Mouse (Mus musculus) limb, embryonic 15.5 days (tissue): Measurements from ENCODE around the gene Dcxr. TPM values are rescaled to one million over a fixed set of nuclear protein-coding genes. Genes with fewer than 3 reads are reported as not detected.

ENCODE experiments used
- ATAC-seq: fragments of 200-750 bp; cut with Nextera tagmentation; 2 replicates; pipeline ENCODE4 v1.8.0; 2017; ENCODE audit warnings: low read depth, moderate TSS enrichment; ENCODE audit not compliant: insufficient number of reproducible peaks, low FRiP score, low TSS enrichment
- H3K27ac ChIP-seq: fragments of 300-500 bp; sonication (generic); 2 replicates; pipeline ENCODE4 v1.5.1; 2015; ENCODE audit warnings: moderate library complexity, mild to moderate bottlenecking, inconsistent platforms
- H3K27me3 ChIP-seq: fragments of 300-500 bp; sonication (generic); 2 replicates; pipeline ENCODE4 v1.6.1; 2015; ENCODE audit warnings: inconsistent platforms
- H3K36me3 ChIP-seq: fragments of 300-500 bp; sonication (generic); 2 replicates; pipeline ENCODE4 v1.6.1; 2015; ENCODE audit warnings: inconsistent platforms
- H3K4me1 ChIP-seq: fragments of 300-500 bp; sonication (generic); 2 replicates; pipeline ENCODE4 v1.6.1; 2015; ENCODE audit warnings: inconsistent platforms
- H3K4me2 ChIP-seq: fragments of 300-500 bp; sonication (generic); 2 replicates; pipeline ENCODE4 v1.6.1; 2015; ENCODE audit warnings: mild to moderate bottlenecking, inconsistent platforms
- H3K4me3 ChIP-seq: fragments of 300-500 bp; sonication (generic); 2 replicates; pipeline ENCODE4 v1.5.1; 2015; ENCODE audit warnings: mild to moderate bottlenecking, inconsistent platforms
- H3K9ac ChIP-seq: fragments of 300-500 bp; sonication (generic); 2 replicates; pipeline ENCODE4 v1.6.1; 2015; ENCODE audit warnings: inconsistent platforms
- H3K9me3 ChIP-seq: fragments of 300-500 bp; sonication (generic); 2 replicates; pipeline ENCODE4 v1.6.1; 2016; ENCODE audit warnings: inconsistent platforms
- WGBS: fragments of 180-500 bp; shearing (Covaris S2); methylation state at CpG from one replicate; pipeline ENCODE4 v1.1.7; 2015; 5-methylcytosine and 5-hydroxymethylcytosine counted together
- polyA plus RNA-seq: library from polyadenylated mRNA; unstranded; fragments of >200 nt; fragmentation: Nextera tagmentation; extraction: Ambion mirVana; gene quantifications from 2 replicates; pipeline ENCODE4 v1.2.1, GENCODE M21; 2015

The Dcxr gene
- polyA plus RNA-seq, 1 experiment from 2014 or later = 18.2 TPM

DNA sequence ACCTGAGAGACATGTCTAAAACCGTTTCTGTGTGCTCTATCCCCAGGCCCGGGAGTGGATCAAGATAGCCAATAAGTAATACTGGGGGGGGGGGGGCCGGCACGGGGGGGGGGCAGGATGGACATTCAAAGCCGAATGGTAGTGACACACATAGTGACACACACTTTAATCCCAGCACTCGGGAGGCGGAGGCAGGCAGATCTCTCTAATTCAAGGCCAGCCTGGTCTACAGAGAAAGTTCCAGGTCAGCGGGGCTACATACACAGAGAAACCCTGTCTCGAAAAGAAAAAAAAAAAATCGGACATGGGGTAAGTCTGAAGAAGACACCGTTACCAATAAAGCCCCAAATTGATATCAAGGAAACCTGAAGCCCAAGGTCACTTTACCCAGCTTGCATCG is 483 bp upstream of the Dcxr start:
- no peak for ATAC-seq
- H3K4me2 ChIP-seq = no peak overlapping the region
- 57% methylated on average over 12 of the region's 12 CpGs for WGBS
- no peak overlapping the region for H3K4me3 ChIP-seq
- H3K27me3 ChIP-seq = 0 out of 2 replicates have a peak, but pooled peaks cover 2% of the 10 kb centered on the region
- peaks cover 6% of the 10 kb centered on the region for H3K36me3 ChIP-seq
- no peak overlapping the region for H3K27ac ChIP-seq
- no peak overlapping the region for H3K9ac ChIP-seq
- peaks cover 32% of the 10 kb centered on the region for H3K4me1 ChIP-seq
- no peaks in the 10 kb centered on the region for H3K9me3 ChIP-seq

DNA sequence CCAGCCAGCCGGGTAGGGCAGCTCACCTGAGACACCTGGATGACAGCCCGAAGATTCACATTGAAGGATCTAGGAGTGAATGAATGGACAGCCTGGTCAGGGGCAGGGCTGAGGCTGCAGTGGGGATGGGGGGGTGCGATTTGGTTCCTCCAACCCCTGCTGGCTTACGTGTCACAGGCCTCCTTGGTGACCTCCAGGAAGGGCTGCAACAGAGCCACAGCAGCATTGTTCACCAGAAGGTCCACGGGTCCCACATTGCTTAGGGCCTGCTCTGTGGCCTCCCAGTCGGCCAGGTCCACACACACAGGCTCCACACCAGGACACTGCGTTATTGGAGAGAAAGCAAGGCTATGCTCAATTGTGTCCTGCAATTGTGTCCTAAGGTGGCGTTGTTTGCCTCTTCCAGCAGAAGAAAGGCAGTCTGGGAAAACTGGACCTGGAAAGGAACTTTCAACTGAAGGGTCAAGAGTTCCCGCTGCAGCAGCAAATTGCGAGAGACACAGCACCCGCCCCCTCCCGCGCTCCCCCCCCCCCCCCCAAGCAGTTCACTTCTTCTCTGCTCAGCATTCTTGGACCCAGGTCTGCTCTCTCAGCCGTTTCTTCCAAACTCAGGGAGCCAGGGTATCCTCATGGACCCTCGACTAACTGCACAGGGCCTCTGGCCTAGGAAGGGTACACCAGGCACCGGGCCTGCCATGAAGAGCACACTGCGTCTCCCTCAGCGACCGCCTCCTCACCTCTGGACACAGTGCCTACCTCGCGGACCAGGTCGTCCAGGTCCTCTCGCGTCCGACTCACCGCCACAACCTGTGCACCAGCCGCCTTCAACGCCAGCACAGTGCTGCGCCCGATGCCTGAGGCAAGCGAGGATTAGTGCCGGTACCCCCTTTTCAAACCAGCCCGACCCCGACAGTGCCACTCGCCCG is 575 bp downstream of the Dcxr start:
- no peak overlapping the region for H3K27ac ChIP-seq
- H3K36me3 ChIP-seq = peaks cover 6% of the 10 kb centered on the region
- ATAC-seq = peak; percentile 9; the same call in 1 of the 2 replicates
- H3K9me3 ChIP-seq = no peaks in the 10 kb centered on the region
- peak overlapping the region; percentile 62 for H3K4me3 ChIP-seq
- peak overlapping the region; percentile 48 for H3K9ac ChIP-seq
- 21% methylated on average over 34 of the region's 36 CpGs for WGBS
- H3K27me3 ChIP-seq = 0 out of 2 replicates have a peak, but pooled peaks cover 2% of the 10 kb centered on the region
- H3K4me2 ChIP-seq = peak overlapping the region; percentile 91
- peaks cover 33% of the 10 kb centered on the region for H3K4me1 ChIP-seq

DNA sequence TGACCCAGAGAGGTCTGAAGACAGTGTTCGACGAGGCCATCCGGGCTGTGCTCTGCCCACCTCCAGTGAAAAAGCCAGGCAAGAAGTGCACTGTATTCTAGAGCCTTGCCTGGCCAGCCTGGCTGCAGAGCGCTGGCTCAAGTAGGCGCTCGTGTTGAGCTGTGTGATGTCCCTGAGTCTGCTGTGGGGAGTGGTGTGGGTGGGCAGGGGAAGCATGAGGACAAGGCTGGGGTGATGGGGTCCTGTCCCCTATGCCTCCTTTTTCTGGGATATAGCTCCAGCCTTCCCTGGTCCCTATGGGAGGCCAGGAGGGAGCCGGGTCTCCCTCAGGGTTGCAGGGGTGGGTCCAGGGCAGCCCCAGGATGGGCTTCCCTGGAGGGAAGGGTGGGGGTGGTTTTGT is 3.6 kb downstream of the Dcxr start:
- H3K36me3 ChIP-seq = peaks cover 22% of the 10 kb centered on the region
- H3K27ac ChIP-seq = no peak overlapping the region
- H3K4me2 ChIP-seq = no peak overlapping the region
- WGBS = 90% methylated on average over 7 of the region's 7 CpGs
- H3K4me1 ChIP-seq = peaks cover 34% of the 10 kb centered on the region
- no peak overlapping the region for H3K9ac ChIP-seq
- H3K4me3 ChIP-seq = no peak overlapping the region
- no peak for ATAC-seq
- no peaks in the 10 kb centered on the region for H3K9me3 ChIP-seq
- no peaks in the 10 kb centered on the region for H3K27me3 ChIP-seq

DNA sequence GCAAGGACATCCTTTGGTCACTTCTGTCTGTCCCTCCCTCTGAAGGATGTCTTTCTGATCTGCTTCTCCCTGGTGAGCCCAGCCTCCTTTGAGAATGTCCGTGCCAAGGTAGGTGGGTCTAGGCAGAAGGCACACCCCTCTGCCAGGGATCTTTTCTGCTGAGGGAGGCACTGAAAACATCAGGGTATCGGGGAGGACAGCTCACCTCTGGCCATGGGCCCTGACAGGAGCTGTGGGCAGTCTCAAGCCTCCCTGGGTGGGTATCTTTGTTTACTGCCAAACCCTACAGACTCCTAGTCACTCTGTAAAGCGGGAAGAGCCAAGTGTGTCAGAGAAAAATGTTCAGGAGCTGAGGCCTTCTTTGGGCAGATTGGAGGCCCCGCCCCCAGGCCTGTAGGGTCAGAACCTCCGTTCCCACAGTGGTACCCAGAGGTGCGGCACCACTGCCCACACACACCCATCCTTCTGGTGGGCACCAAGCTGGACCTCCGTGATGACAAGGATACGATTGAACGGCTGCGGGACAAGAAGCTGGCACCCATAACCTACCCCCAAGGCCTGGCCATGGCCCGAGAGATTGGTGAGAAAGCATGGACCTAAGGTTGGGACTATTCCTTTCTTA is 4.2 kb downstream of the Dcxr start:
- Histone ChIP-seq H3K36me3 (peaks cover 28% of the 10 kb centered on the region), H3K4me3 (no peak overlapping the region), H3K4me1 (peaks cover 34% of the 10 kb centered on the region), H3K9ac (no peak overlapping the region), H3K27ac (no peak overlapping the region), H3K27me3 (no peaks in the 10 kb centered on the region), H3K4me2 (0 out of 2 replicates have a peak overlapping the region, but pooled peaks have one; percentile 99), H3K9me3 (no peaks in the 10 kb centered on the region)
- 83% methylated on average over 11 of the region's 11 CpGs for WGBS
- ATAC-seq = no peak

DNA sequence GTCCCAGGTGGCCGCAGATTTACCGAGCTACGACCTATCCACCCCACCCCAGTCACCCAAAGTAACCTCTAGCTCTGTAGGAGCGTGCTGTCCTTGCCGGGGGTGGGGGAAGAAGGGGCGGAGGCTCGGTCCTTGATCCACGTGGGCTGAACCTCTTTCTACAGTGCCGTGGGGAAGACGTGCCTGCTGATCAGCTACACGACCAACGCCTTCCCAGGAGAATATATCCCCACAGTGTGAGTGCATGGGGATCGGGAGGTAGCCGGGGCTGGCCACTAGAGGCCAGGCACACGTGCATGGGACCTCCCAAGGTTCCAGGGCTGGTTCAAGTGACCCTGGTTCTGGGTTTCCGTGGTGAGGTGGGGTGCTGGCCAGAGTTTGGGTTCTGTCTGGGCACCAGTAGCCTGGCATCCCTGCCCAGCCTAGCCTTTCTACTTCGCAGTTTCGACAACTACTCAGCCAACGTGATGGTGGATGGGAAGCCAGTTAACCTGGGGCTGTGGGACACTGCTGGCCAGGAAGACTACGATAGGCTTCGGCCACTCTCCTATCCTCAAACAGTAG is 4.9 kb downstream of the Dcxr start:
- no peaks in the 10 kb centered on the region for H3K27me3 ChIP-seq
- WGBS = 19% methylated on average over 21 of the region's 21 CpGs

DNA sequence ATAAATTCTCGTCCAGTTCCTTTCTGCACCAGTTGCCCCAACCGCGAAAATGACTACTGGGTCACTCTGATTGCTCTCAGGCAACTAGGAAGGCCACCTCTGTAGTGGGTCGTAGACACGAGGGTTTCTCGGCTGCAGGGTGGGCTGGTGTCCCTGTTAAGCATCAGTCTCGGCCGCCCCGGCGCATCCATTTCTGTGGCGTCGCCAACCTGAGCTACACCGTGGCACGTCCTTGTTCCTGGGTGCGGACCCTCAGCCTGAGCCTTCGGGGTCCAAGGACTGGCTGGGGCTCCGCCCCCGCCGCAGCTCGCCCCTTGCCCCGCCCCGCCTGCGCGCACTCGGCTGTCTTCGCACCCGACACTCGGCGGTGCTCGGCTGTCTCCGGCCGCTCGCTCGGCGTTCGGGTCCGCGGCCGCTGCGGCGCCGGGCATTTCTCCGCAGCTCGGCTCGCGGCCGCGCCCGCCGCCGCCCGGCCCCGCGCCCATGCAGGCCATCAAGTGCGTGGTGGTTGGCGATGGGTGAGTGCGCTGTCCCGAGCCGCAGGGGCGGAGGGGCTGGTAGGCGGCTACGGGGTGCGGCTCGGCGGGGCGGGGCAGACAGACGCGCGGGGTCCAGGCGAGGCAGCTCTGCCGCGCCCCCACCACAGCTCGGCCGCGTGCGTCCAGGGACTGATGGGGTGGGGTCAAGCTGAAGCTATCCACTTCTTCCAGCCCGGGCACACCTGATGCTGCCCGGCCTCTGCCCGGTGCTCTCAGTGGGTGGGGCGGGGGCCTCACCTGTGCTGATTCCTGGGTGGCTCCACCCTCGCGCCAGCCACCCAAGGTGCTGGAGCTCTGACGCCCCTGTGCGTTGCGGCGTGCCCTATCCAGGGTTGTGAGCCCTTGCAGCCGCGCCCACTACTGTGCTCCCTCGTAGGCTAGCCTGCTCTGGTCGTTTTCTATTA is 5.7 kb downstream of the Dcxr start, which contains the start of gene Rac3:
TSS of gene Rac3 (plus strand) at position 347 of the 943 bp plus-strand sequence.
- Histone ChIP-seq H3K4me1 (peaks cover 28% of the 10 kb centered on the region), H3K27me3 (no peaks in the 10 kb centered on the region), H3K36me3 (peaks cover 42% of the 10 kb centered on the region), H3K27ac (peak within 1 kb of the TSS; percentile 54), H3K4me3 (peak within 1 kb of the TSS; percentile 56), H3K4me2 (peak within 1 kb of the TSS; percentile 99), H3K9ac (peak within 1 kb of the TSS; percentile 69), H3K9me3 (no peaks in the 10 kb centered on the region)
- under 1% methylated on average over 88 of the region's 90 CpGs for WGBS
- ATAC-seq = peak; percentile 72

More for the DNA sequence above, 4.9 kb downstream of the Dcxr start:
- no peak overlapping the region for H3K27ac ChIP-seq
- H3K4me1 ChIP-seq = peaks cover 34% of the 10 kb centered on the region
- H3K9ac ChIP-seq = peak overlapping the region; percentile 69
- no peak for ATAC-seq
- H3K4me2 ChIP-seq = peak overlapping the region; percentile 99
- H3K4me3 ChIP-seq = peak overlapping the region; percentile 56
- H3K36me3 ChIP-seq = peaks cover 35% of the 10 kb centered on the region
- H3K9me3 ChIP-seq = no peaks in the 10 kb centered on the region

DNA sequence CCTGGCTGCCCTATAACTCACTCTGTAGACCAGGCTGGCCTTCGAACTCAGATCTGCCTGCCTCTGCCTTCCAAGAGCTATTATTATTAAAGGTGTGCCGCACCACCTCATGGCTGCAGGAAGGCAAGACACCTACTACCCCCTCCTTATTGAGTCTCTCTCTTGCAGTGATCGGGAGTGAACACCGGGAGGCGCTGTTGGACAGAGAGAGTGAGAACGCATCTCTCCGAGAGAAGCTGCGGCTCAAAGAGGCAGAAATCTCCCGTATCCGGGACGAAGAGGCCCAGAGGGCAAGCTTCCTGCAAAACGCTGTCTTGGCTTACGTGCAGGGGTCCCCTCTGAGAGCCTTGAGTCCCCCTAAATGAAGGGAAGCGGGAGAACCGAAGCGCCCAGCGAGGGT is 6.6 kb downstream of the Dcxr start:
- no peak for ATAC-seq
- Histone ChIP-seq H3K27me3 (no peaks in the 10 kb centered on the region), H3K27ac (peak overlapping the region; percentile 54; the same call in 1 of the 2 replicates), H3K9me3 (no peaks in the 10 kb centered on the region), H3K36me3 (peaks cover 49% of the 10 kb centered on the region), H3K4me3 (peak overlapping the region; percentile 56), H3K4me2 (peak overlapping the region; percentile 99), H3K9ac (no peak overlapping the region; the same call in 1 of the 2 replicates), H3K4me1 (peaks cover 24% of the 10 kb centered on the region)
- WGBS = 11% methylated on average over 17 of the region's 17 CpGs

DNA sequence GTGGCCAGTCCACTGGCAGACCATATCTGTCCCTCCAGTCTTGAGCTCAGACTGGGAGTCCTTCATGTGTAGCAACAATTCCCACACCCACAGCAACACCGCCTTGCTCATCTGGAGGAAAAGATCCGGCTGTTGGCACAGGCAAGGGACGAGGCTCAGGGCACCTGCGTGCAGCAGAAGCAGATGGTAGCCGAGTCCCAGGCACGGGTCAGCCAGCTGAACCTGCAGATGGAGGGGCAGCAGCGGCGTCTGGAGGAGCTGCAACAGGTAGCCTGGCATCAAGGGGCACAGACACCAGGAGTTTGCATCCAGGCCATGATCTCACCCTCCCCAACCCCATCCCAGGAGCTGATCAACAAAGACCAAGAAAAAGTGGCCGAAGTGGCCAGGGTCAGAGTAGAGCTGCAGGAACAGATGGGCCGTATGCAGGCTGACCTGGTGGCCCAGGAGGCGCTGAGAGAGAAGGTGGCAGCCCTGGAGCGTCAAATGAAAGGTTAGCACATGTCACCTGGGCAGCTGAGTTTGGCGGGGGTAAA is 7.2 kb downstream of the Dcxr start:
- 90% methylated on average over 13 of the region's 13 CpGs for WGBS
- Histone ChIP-seq H3K27ac (no peak overlapping the region), H3K27me3 (no peaks in the 10 kb centered on the region), H3K4me2 (no peak overlapping the region), H3K9ac (no peak overlapping the region), H3K4me3 (no peak overlapping the region), H3K4me1 (peaks cover 29% of the 10 kb centered on the region), H3K9me3 (no peaks in the 10 kb centered on the region), H3K36me3 (peaks cover 49% of the 10 kb centered on the region)
- no peak for ATAC-seq

DNA sequence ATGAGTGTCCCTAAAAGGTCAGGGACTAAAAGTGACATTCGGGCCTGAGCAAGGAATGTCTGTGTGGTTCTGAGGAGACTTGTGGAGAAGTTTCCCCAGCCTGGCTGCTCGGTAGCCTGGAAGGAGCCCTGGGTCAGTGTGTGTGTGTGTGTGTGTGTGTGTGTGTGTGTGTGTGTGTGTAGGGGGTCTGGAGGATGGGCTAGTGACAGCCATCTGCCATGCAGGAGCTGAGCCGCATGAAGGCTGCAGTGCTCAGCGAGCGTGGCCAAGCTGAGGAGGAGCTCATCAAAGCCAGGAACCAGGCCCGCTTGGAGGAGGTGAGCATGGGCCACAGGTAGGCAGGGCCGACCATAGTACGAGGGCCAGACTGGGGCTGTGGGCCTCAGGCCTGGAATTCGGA is 7.8 kb downstream of the Dcxr start:
- Histone ChIP-seq H3K27ac (no peak overlapping the region), H3K36me3 (peaks cover 52% of the 10 kb centered on the region), H3K4me1 (peaks cover 36% of the 10 kb centered on the region), H3K9ac (no peak overlapping the region), H3K9me3 (no peaks in the 10 kb centered on the region), H3K4me2 (no peak overlapping the region), H3K27me3 (no peaks in the 10 kb centered on the region), H3K4me3 (no peak overlapping the region)
- 89% methylated on average over 9 of the region's 9 CpGs for WGBS
- no peak for ATAC-seq

DNA sequence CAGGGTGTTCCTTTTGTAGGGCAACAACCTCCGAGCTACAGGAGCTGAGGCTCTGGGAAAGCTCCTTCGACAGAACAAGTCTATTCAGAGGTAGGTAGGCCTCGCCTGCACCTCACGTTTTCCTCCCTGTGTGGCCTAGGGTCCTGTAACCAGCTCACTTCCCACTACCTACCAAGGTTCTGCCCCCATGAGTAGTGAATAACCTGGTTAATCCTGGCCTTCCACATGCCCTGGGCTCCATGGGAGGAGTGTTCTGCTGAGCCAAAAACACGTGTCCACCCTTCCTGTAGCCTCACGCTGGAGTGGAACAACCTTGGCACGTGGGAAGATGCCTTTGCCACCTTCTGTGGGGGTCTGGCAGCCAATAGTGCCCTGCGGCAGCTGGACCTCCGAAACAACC is 11.9 kb downstream of the Dcxr start:
- peak overlapping the region; percentile 78; the same call in 1 of the 2 replicates for H3K4me3 ChIP-seq
- no peak overlapping the region for H3K9ac ChIP-seq
- H3K4me2 ChIP-seq = no peak overlapping the region

DNA sequence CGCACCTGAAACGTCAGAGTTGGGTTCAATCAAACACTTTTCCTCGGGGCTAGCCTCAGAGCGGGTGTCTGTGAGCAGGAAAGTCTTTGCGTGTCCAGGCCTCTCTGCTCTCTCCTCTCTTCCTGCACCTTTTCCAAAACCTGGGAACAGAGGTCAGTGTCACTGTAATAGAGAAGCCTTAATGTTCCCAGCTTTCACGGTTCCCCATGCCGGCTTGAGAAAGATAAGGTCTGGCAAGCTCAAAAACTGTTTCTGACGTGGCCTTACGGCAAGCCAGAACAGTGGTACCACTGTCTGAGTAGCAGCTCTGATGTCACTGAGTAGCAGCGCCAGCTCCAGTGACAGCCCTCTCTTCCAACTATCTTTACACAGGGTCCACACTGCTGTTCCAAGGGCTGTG is 12.5 kb downstream of the Dcxr start:
- no peak for ATAC-seq
- 50% methylated on average over 10 of the region's 10 CpGs for WGBS
- Histone ChIP-seq H3K36me3 (peaks cover 59% of the 10 kb centered on the region), H3K9me3 (no peaks in the 10 kb centered on the region), H3K9ac (peak overlapping the region; percentile 57), H3K4me1 (peaks cover 41% of the 10 kb centered on the region), H3K4me2 (peak overlapping the region; percentile 99), H3K27ac (no peak overlapping the region), H3K27me3 (no peaks in the 10 kb centered on the region), H3K4me3 (peak overlapping the region; percentile 78)

More for the DNA sequence above, 11.9 kb downstream of the Dcxr start:
- peaks cover 62% of the 10 kb centered on the region for H3K36me3 ChIP-seq
- 85% methylated on average over 9 of the region's 9 CpGs for WGBS
- H3K4me1 ChIP-seq = peaks cover 41% of the 10 kb centered on the region
- H3K9me3 ChIP-seq = no peaks in the 10 kb centered on the region
- ATAC-seq = no peak
- H3K27me3 ChIP-seq = no peaks in the 10 kb centered on the region
- no peak overlapping the region for H3K27ac ChIP-seq
